Mouse (Mus musculus) small intestine, adult 2 months (tissue): ENCODE measurements around the gene Pkd1l1. TPM values are rescaled to one million over a fixed set of nuclear protein-coding genes. Genes with fewer than 3 reads are reported as not detected.

Source experiments
- H3K27ac ChIP-seq: fragments of 200-500 bp; 2 replicates; pipeline ENCODE4 v1.5.1; 2012; ENCODE audit warnings: low read depth, low read length, control low read depth, inconsistent platforms; ENCODE audit not compliant: insufficient read depth
- H3K27me3 ChIP-seq: fragments of 200-500 bp; 2 replicates; pipeline ENCODE4 v1.6.1; 2012; ENCODE audit warnings: mild to moderate bottlenecking, moderate library complexity, low read length, inconsistent platforms; ENCODE audit not compliant: control insufficient read depth, insufficient read depth
- H3K36me3 ChIP-seq: fragments of 200-500 bp; 2 replicates; pipeline ENCODE4 v1.6.1; 2012; ENCODE audit warnings: mild to moderate bottlenecking, low read length, control low read depth, inconsistent platforms; ENCODE audit not compliant: control insufficient read depth, insufficient read depth
- H3K4me1 ChIP-seq: fragments of 200-500 bp; 2 replicates; pipeline ENCODE4 v1.6.1; 2012; ENCODE audit warnings: low read length, inconsistent platforms, mixed read lengths; ENCODE audit not compliant: control insufficient read depth, insufficient read depth, insufficient read length
- H3K4me3 ChIP-seq: fragments of 200-500 bp; 2 replicates; pipeline ENCODE4 v1.5.1; 2012; ENCODE audit warnings: low read depth, mild to moderate bottlenecking, control low read depth, inconsistent platforms, low read length, moderate library complexity
- CTCF ChIP-seq: fragments of 200-500 bp; IDR thresholded peaks from 2 replicates; pipeline ENCODE4 v1.5.1; 2012; ENCODE audit warnings: low read depth, mild to moderate bottlenecking, control low read depth, inconsistent platforms, low read length, moderate library complexity, mixed read lengths; ENCODE audit not compliant: insufficient replicate concordance, insufficient read length; ENCODE audit errors: extremely low read depth
- POLR2A ChIP-seq: fragments of 200-500 bp; IDR thresholded peaks from 2 replicates; pipeline ENCODE4 v1.6.1; 2012; ENCODE audit warnings: low read depth, mild to moderate bottlenecking, control low read depth, inconsistent platforms, low read length, moderate library complexity
- WGBS: fragments of 180-500 bp; shearing (Covaris S2); methylation state at CpG from one replicate; pipeline ENCODE4 v1.1.7; 2018; 5-methylcytosine and 5-hydroxymethylcytosine counted together
- polyA plus RNA-seq: library from polyadenylated mRNA; depleted of rRNA; stranded (reverse); fragments of >200 nt; gene quantifications from 2 replicates; pipeline ENCODE4 v1.2.3, GENCODE M21; 2012

The Pkd1l1 gene
- polyA plus RNA-seq, 1 experiment: not detected

DNA sequence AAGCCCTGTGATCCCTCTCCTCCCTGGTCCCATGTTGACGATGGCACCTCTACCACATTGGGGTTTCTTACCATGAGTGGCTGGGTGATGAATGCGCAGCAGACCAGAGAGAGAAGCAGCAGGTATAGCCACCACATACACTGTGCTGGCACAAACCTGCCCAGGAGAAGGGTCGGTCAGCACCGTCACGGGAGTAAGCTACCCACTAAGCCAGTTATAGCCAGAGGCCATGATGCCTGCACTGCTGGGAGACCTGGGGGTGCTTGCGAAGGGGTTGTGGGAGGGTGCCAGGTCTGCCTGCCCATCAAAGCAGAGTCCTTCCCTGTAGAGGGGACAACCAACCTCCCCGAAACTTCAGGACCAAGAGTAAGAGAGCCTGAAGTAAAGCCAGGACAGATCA is 107.0 kb downstream of the Pkd1l1 start:
- H3K36me3 ChIP-seq: no peaks in the 10 kb centered on the region
- TF ChIP-seq POLR2A: no peak
- no peak for TF ChIP-seq CTCF
- H3K27ac ChIP-seq: no peak overlapping the region
- no peak overlapping the region for H3K4me3 ChIP-seq
- 91% methylated on average over 7 of the region's 7 CpGs for WGBS
- H3K27me3 ChIP-seq: no peaks in the 10 kb centered on the region
- no peaks in the 10 kb centered on the region for H3K4me1 ChIP-seq

DNA sequence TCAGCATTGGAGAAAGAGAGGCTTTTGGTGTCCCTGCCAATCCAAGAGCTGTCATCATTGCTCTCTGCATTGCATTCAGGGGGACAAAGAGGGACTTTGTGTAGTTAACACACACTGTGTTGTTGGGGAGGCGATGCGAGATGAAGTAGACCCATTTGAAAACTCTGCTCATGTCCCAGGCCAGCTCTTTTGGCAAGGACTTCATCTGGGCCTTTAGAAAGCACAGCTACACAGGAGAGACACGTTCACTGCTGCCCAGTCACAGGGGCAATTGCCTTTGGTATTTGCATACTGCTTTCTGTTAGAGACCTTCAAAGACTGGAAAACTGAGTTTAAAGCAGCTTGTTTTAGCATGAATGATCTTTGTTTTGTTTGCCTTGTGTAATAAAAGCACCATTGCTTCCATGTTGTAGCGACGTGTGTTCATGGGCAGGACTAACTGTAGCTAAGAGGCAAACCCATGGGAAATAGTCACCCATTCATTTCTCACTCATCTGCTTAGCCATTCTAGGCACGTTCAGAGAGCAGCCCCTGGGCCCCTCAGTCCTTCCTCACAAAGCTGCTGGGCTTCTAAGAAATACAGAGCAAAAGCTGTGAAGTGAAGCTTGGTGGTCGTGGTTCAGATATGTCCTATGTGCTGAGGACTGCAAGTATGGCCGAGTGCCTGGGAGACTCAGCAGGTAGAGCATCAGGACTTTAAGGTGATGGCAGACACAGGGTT is 109.0 kb downstream of the Pkd1l1 start:
- WGBS: 69% methylated on average over 8 of the region's 8 CpGs
- TF ChIP-seq POLR2A (no peak), CTCF (no peak)
- no peak overlapping the region for H3K4me3 ChIP-seq
- no peaks in the 10 kb centered on the region for H3K4me1 ChIP-seq
- H3K27me3 ChIP-seq: no peaks in the 10 kb centered on the region
- no peak overlapping the region for H3K27ac ChIP-seq
- no peaks in the 10 kb centered on the region for H3K36me3 ChIP-seq

DNA sequence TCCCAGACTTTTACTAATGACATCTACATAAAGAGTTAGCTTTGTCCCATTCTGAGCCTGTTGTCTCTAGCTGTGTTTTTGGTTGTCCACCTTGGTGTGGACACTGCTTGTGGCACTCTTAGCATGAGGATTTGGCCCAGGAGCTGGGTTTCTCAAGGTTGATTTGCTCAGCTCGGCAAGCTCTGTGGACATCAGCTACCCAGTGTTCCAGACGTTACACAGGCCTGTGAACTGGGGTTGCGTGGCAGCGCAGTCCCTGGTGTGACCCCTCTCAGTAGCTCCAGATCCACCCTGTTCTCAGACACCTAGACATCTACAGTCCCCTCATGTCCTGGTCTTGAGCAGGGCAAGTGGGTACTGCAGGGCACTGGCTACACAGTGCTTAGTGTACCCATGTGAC is 110.6 kb downstream of the Pkd1l1 start:
- TF ChIP-seq POLR2A: no peak
- no peak for TF ChIP-seq CTCF
- Histone ChIP-seq H3K27ac (no peak overlapping the region), H3K27me3 (no peaks in the 10 kb centered on the region), H3K4me3 (no peak overlapping the region), H3K4me1 (no peaks in the 10 kb centered on the region), H3K36me3 (no peaks in the 10 kb centered on the region)
- WGBS: 94% methylated on average over 4 of the region's 4 CpGs

DNA sequence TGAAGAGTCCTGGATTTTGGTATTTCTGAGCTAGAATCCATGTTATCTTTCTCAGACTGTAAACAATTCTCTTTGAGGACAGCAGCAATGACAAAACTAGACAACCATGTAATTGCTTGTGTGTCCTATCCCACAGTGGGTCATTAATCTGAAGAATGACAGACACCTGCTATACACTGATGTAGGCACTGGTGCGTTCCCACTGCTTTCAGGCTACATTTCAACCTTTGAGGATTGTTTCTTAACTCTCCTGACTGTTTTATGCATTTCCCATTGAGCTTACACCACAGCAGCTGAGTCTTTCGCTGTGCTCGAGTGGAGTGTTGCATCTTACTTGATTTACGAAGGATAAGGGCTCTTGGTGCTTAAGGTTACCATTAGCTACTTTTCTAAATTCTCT is 111.1 kb downstream of the Pkd1l1 start:
- Histone ChIP-seq H3K27ac (no peak overlapping the region), H3K27me3 (no peaks in the 10 kb centered on the region), H3K36me3 (no peaks in the 10 kb centered on the region), H3K4me3 (no peak overlapping the region), H3K4me1 (no peaks in the 10 kb centered on the region)
- WGBS: 87% methylated on average over 4 of the region's 4 CpGs
- TF ChIP-seq CTCF (no peak), POLR2A (no peak)

DNA sequence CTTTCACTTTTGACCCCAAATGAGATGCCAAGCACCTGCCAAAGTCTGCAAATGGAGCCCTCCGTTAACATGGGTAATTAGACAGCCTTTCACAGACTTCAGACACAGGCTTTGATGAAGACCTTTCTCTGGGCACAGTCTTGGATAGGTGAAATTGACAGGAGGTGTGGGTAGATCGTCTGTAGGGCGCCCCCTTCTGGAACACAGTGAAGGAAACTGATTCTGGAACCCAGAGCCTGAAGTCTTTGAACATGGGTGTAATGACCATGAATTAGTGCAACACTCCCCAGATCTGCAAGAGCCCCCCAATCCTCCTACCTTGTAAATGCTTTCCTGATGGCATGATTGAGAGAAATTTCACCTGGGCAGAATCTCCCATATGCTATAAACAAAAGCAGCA is 112.2 kb downstream of the Pkd1l1 start:
- Histone ChIP-seq H3K4me1 (no peaks in the 10 kb centered on the region), H3K27ac (no peak overlapping the region), H3K36me3 (no peaks in the 10 kb centered on the region), H3K4me3 (no peak overlapping the region), H3K27me3 (no peaks in the 10 kb centered on the region)
- TF ChIP-seq POLR2A (no peak), CTCF (peak; percentile 31; the same call in 1 of the 2 replicates)
- 28% methylated on average over 3 of the region's 3 CpGs for WGBS

DNA sequence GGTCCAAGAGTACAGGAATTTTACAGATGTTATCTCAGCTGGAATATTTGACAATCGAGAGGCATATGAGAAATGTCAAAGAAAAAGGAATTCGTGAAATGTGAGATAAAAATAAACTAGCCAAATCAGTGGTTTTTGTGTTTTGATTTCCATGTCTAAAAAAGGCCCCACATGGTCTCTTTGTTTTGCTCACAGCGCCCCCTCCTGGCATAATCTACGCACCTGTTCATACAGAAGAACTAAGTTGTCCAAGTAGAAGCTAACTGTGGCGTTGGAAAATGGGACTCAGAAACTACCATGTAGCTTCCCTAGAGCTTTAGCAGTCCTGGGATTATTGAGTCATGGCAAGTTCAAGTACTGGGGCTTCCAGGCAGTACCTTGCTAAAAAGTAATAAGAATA is 113.2 kb downstream of the Pkd1l1 start:
- H3K27ac ChIP-seq: no peak overlapping the region
- WGBS: 15% methylated on average over 5 of the region's 5 CpGs
- H3K4me3 ChIP-seq: no peak overlapping the region
- TF ChIP-seq POLR2A: no peak
- no peak for TF ChIP-seq CTCF
- H3K36me3 ChIP-seq: no peaks in the 10 kb centered on the region
- H3K27me3 ChIP-seq: no peaks in the 10 kb centered on the region
- H3K4me1 ChIP-seq: no peaks in the 10 kb centered on the region

DNA sequence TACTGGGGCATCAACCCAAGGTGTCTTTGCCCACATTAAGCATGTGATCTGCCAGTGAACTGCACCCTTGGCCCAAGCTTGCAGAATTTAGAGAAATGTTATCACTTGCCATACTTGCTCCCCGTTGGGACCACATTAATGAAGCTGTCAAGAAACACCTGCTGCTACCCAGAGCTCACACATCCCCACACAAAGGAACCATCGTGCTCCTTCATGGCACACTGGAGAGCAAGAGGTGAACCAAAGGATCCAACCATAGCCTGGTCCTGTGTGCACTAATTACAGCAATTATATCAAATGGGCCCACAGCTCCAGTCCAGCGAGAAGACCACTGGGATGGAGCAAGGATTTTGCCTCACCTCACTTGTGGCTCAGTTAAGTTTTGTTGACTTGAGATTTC is 114.0 kb downstream of the Pkd1l1 start:
- 78% methylated on average over 3 of the region's 3 CpGs for WGBS
- TF ChIP-seq CTCF (no peak), POLR2A (no peak)
- Histone ChIP-seq H3K36me3 (no peaks in the 10 kb centered on the region), H3K4me3 (no peak overlapping the region), H3K27me3 (no peaks in the 10 kb centered on the region), H3K4me1 (no peaks in the 10 kb centered on the region), H3K27ac (no peak overlapping the region)

DNA sequence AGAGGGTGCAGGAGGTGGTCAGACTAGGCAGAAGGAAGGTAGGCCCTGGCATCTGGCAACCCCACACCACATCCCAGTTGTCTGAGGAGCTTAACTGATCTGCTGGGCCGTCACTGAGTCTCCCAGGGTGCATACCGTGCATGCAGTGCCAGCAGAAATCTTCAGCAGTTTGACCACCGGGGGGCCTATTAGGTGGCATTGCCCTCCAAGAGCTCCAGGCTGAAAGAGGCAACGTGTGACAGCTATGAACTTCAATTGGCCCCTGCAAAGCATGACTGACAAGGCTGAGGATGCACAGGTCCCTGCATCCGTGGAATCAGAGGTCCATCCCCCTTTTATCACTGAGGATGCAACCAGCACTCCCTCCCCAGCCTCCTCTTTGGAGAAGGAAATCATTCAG is 116.9 kb downstream of the Pkd1l1 start:
- H3K27ac ChIP-seq: no peak overlapping the region
- TF ChIP-seq CTCF (no peak), POLR2A (no peak)
- WGBS: 74% methylated on average over 5 of the region's 5 CpGs

More for the DNA sequence above, 116.9 kb downstream of the Pkd1l1 start:
- no peaks in the 10 kb centered on the region for H3K4me1 ChIP-seq
- H3K36me3 ChIP-seq: no peaks in the 10 kb centered on the region
- no peaks in the 10 kb centered on the region for H3K27me3 ChIP-seq
- no peak overlapping the region for H3K4me3 ChIP-seq
